Mouse (Mus musculus) CD4-positive, CD25-positive, alpha-beta regulatory T cell, adult 4 months (primary cell): ENCODE results near the gene Slc35f6. TPM values are rescaled to one million over a fixed set of nuclear protein-coding genes. Genes with fewer than 3 reads are reported as not detected.

Experiments used
- polyA plus RNA-seq, 2 experiments: library from polyadenylated mRNA; unstranded; fragments of 100-300 nt; shearing (Covaris generic); gene quantifications; one replicate each; pipeline ENCODE4 v1.2.1; 2017

Slc35f6 gene
- polyA plus RNA-seq, 2 experiments from 2014 or later, result 18.0 to 22.7 TPM

Other genes with a start within 250 kb of the Slc35f6 start
- not detected for gene Otof, start 186.0 kb upstream of the Slc35f6 start, polyA plus RNA-seq
- not detected for gene 1700001C02Rik, start 181.9 kb upstream of the Slc35f6 start, polyA plus RNA-seq
- gene Cib4, start 102.1 kb upstream of the Slc35f6 start, polyA plus RNA-seq, result not detected
- under 1 TPM in 1 of 2 experiments, not detected in 1; 0.47 TPM for gene Kcnk3, start 59.8 kb upstream of the Slc35f6 start, polyA plus RNA-seq
- gene Cenpa, start 18.8 kb downstream of the Slc35f6 start, polyA plus RNA-seq, result 10 to 100 TPM; 45.4 to 60.5 TPM
- gene Dpysl5, start 63.6 kb downstream of the Slc35f6 start, polyA plus RNA-seq, result not detected
- gene Mapre3, start 166.7 kb downstream of the Slc35f6 start, polyA plus RNA-seq, result 1 to 10 TPM; 3.0 to 4.1 TPM
- gene Tmem214, start 220.1 kb downstream of the Slc35f6 start, polyA plus RNA-seq, result 10 to 100 TPM; 28.4 to 41.1 TPM
- gene Agbl5, start 240.8 kb downstream of the Slc35f6 start, polyA plus RNA-seq, result 1 to 10 TPM; 4.4 to 5.5 TPM